Mouse (Mus musculus) embryonic fibroblast, embryonic 13.5 days (primary cell): ENCODE measurements around the gene Mynn. TPM values are rescaled to one million over a fixed set of nuclear protein-coding genes. Genes with fewer than 3 reads are reported as not detected.

Experiments used
- H3K27ac ChIP-seq: 2 replicates; pipeline ENCODE4 v1.5.1; 2012; ENCODE audit warnings: low read length, control low read depth, inconsistent platforms; ENCODE audit not compliant: insufficient read depth
- H3K4me1 ChIP-seq: 2 replicates; pipeline ENCODE4 v1.6.1; 2011; ENCODE audit warnings: low read length; ENCODE audit not compliant: control insufficient read depth, insufficient read depth
- H3K4me3 ChIP-seq: 2 replicates; pipeline ENCODE4 v1.5.1; 2011; ENCODE audit warnings: mild to moderate bottlenecking, control low read depth, low read length; ENCODE audit not compliant: insufficient read depth
- CTCF ChIP-seq: IDR thresholded peaks from 2 replicates; pipeline ENCODE4 v1.5.1; 2011; ENCODE audit warnings: mild to moderate bottlenecking, control low read depth, low read length, moderate library complexity, borderline replicate concordance; ENCODE audit not compliant: insufficient read depth
- POLR2A ChIP-seq: IDR thresholded peaks from 2 replicates; pipeline ENCODE4 v1.6.1; 2011; ENCODE audit warnings: low read depth, mild to moderate bottlenecking, control low read depth, low read length, moderate library complexity
- polyA plus RNA-seq: library from polyadenylated mRNA; stranded (reverse); fragments of >200 nt; gene quantifications from 2 replicates; pipeline ENCODE4 v1.2.4, GENCODE M21; 2011; ENCODE audit warnings: low read depth; ENCODE audit not compliant: missing spikeins, insufficient read length

Mynn gene
- polyA plus RNA-seq, 1 experiment, result 22.9 TPM

DNA sequence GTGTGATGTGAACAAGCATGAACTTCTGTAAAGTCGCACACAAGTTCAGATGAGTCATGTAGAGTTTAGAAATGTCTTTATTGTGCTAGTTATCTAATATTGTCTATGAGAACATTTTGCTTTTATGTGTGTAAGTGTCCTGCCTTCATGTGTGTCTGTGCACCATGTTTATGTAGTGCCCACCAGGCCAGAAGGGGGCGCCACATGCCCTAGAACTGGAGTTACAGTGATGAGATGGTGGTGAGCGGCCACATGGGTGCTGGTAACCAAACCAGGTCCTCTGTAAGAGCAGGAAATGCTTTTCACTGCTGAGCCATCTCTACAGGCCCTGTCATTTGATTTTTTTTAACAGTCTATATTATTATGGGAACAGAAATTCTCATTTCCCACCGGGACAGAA is 33.8 kb downstream of the Mynn start:
- Histone ChIP-seq H3K4me1 (no peaks in the 10 kb centered on the region), H3K4me3 (no peak overlapping the region), H3K27ac (no peak overlapping the region)
- TF ChIP-seq POLR2A (no peak), CTCF (peak; percentile 27; the same call in 1 of the 2 replicates)

DNA sequence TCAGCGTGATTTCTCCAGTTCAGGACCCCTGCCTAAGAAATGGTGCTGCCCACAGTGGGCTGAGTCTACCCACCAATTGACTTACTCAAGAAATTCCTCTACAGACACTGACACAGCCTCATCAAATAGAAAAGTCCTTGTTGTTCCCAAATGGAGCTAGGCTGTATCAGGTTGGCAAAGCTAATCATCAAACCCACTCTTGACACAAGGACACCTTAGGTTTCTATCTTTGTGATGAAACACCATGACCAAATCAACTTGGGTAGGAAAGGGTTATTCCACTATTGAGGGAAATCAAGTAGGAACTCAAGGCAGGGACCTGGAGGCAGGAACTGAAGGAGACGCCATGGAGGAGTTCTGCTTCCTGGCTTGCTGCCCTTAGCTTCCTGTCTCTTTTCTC is 42.3 kb downstream of the Mynn start, which contains the start of gene Lrriq4:
TSS of gene Lrriq4 (plus strand) at position 301 of the 400 bp plus-strand sequence.
- TF ChIP-seq CTCF, result no peak
- TF ChIP-seq POLR2A, result no peak
- H3K4me3 ChIP-seq, result no peak within 1 kb of the TSS
- no peak within 1 kb of the TSS for H3K27ac ChIP-seq
- H3K4me1 ChIP-seq, result no peaks in the 10 kb centered on the region

GRCm38 (mm10) chr3:30646761-30647160 is 44.9 kb downstream of the Mynn start:
- Histone ChIP-seq H3K27ac (no peak overlapping the region), H3K4me3 (no peak overlapping the region), H3K4me1 (no peaks in the 10 kb centered on the region)
- TF ChIP-seq POLR2A, result no peak
- TF ChIP-seq CTCF, result no peak

- no peak within 1 kb of the TSS for H3K4me3 ChIP-seq
- H3K4me1 ChIP-seq, result no peaks in the 10 kb centered on the region
- no peak for TF ChIP-seq POLR2A
- TF ChIP-seq CTCF, result no peak
- H3K27ac ChIP-seq, result no peak within 1 kb of the TSS
Measured at GRCm38 (mm10) chr3:30647440-30648090, 45.7 kb downstream of the Mynn start, which contains the start of gene Lrrc34. Gene Lrrc34, minus strand, starts transcription at chr3:30647869.

GRCm38 (mm10) chr3:30648466-30648865 is 46.6 kb downstream of the Mynn start:
- Histone ChIP-seq H3K27ac (no peak overlapping the region), H3K4me1 (no peaks in the 10 kb centered on the region), H3K4me3 (no peak overlapping the region)
- TF ChIP-seq CTCF, result no peak
- no peak for TF ChIP-seq POLR2A

DNA sequence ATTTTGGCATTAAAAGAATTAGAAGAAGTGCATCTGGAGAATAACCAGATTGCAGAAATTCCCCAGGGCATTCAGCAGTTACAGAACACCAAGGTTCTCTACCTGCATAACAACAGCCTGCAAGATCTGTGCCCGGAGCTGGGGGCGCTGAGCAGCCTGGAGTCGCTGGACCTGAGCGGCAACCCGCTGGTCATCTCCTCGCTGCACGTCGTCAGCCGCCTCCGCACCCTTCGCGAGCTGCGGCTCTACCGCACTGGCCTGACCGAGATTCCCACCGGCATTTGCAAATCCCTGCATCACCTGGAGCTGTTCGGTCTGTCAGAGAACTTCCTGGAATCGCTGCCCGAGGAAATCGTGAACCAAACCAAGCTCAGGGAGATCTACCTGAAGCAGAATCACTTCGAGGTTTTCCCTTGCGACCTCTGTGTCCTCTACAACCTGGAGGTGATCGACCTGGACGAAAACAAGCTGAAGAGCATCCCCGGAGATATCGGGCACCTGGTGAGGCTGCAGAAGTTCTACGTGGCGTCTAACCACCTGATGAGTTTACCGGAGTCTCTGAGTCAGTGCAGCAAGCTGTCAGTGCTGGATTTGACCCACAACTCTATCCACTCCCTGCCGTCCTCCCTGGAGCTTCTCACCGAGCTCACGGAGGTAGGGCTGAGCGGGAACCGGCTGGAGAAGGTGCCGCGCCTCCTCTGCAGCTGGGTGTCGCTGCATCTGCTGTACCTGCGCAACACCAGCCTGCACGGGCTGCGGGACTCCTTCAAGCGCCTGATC is 48.4 kb downstream of the Mynn start:
- Histone ChIP-seq H3K4me1 (no peaks in the 10 kb centered on the region), H3K27ac (no peak overlapping the region), H3K4me3 (peak overlapping the region; percentile 10; the same call in 1 of the 2 replicates)
- no peak for TF ChIP-seq POLR2A
- no peak for TF ChIP-seq CTCF

GRCm38 (mm10) chr3:30655937-30656336 is 54.1 kb downstream of the Mynn start:
- Histone ChIP-seq H3K4me3 (no peak overlapping the region), H3K4me1 (no peaks in the 10 kb centered on the region), H3K27ac (no peak overlapping the region)
- no peak for TF ChIP-seq POLR2A
- TF ChIP-seq CTCF, result no peak

- no peak overlapping the region for H3K27ac ChIP-seq
- no peaks in the 10 kb centered on the region for H3K4me1 ChIP-seq
- no peak for TF ChIP-seq POLR2A
- no peak for TF ChIP-seq CTCF
- no peak overlapping the region for H3K4me3 ChIP-seq
Measured at GRCm38 (mm10) chr3:30658486-30658885, 56.6 kb downstream of the Mynn start.

Other genes with a start within 250 kb of the Mynn start
- 59.6 and 74.4 TPM in 2 replicates for gene Mecom, start 54.1 kb upstream of the Mynn start, polyA plus RNA-seq
- gene Actrt3, start 2.1 kb upstream of the Mynn start, polyA plus RNA-seq, result not detected in 2 replicates
- gene Lrriq4, start 42.4 kb downstream of the Mynn start, polyA plus RNA-seq, result not detected in 2 replicates
- not detected in 2 replicates for gene Lrrc34, start 45.8 kb downstream of the Mynn start, polyA plus RNA-seq
- not detected in 2 replicates for gene Lrrc31, start 97.8 kb downstream of the Mynn start, polyA plus RNA-seq
- not detected in 2 replicates for gene Samd7, start 144.2 kb downstream of the Mynn start, polyA plus RNA-seq
- 85.2 and 97.4 TPM in 2 replicates for gene Sec62, start 190.8 kb downstream of the Mynn start, polyA plus RNA-seq